Mouse (Mus musculus): ENCODE measurements around the gene Nr1h4. TPM values are rescaled to one million over a fixed set of nuclear protein-coding genes. Genes with fewer than 3 reads are reported as not detected.

Gene Nr1h4
- total RNA-seq, 2 experiments from 2014 or later: not detected

GRCm38 (mm10) chr10:89439380-89439779 lies 94.0 kb downstream of the Nr1h4 start:
- ATAC-seq (replicated peaks; ENCODE audit: low FRiP score, poor library complexity, severe bottlenecking): no peak

GRCm38 (mm10) chr10:89437996-89438395 lies 95.4 kb downstream of the Nr1h4 start:
- ATAC-seq (replicated peaks; ENCODE audit: low FRiP score, poor library complexity, severe bottlenecking): no peak

- ATAC-seq (replicated peaks; ENCODE audit: low FRiP score, poor library complexity, severe bottlenecking): no peak
Observed at GRCm38 (mm10) chr10:89437472-89437871, 95.9 kb downstream of the Nr1h4 start.

GRCm38 (mm10) chr10:89435920-89436319 lies 97.5 kb downstream of the Nr1h4 start:
- no peak for ATAC-seq (replicated peaks; ENCODE audit: low FRiP score, poor library complexity, severe bottlenecking)

- ATAC-seq (replicated peaks; ENCODE audit: low FRiP score, poor library complexity, severe bottlenecking): no peak
Observed at GRCm38 (mm10) chr10:89435413-89435812, 98.0 kb downstream of the Nr1h4 start.

- no peak for ATAC-seq (replicated peaks; ENCODE audit: low FRiP score, poor library complexity, severe bottlenecking)
Observed at GRCm38 (mm10) chr10:89434509-89435210, 98.7 kb downstream of the Nr1h4 start.

- ATAC-seq (replicated peaks; ENCODE audit: low FRiP score, poor library complexity, severe bottlenecking): no peak
Observed at GRCm38 (mm10) chr10:89432743-89433142, 100.6 kb downstream of the Nr1h4 start.

GRCm38 (mm10) chr10:89430751-89431150 lies 102.6 kb downstream of the Nr1h4 start:
- no peak for ATAC-seq (replicated peaks; ENCODE audit: low FRiP score, poor library complexity, severe bottlenecking)

GRCm38 (mm10) chr10:89424800-89425393 lies 108.5 kb downstream of the Nr1h4 start:
- ATAC-seq (replicated peaks; ENCODE audit: low FRiP score, poor library complexity, severe bottlenecking): no peak

- no peak for ATAC-seq (replicated peaks; ENCODE audit: low FRiP score, poor library complexity, severe bottlenecking)
Observed at GRCm38 (mm10) chr10:89424217-89424616, 109.2 kb downstream of the Nr1h4 start.

GRCm38 (mm10) chr10:89423164-89423778 lies 110.1 kb downstream of the Nr1h4 start:
- ATAC-seq (replicated peaks; ENCODE audit: low FRiP score, poor library complexity, severe bottlenecking): no peak

- ATAC-seq (replicated peaks; ENCODE audit: low FRiP score, poor library complexity, severe bottlenecking): no peak
Observed at GRCm38 (mm10) chr10:89422504-89423158, 110.8 kb downstream of the Nr1h4 start.

- no peak for ATAC-seq (replicated peaks; ENCODE audit: low FRiP score, poor library complexity, severe bottlenecking)
Observed at GRCm38 (mm10) chr10:89417966-89418365, 115.4 kb downstream of the Nr1h4 start.

GRCm38 (mm10) chr10:89415478-89415877 lies 117.9 kb downstream of the Nr1h4 start:
- ATAC-seq (replicated peaks; ENCODE audit: low FRiP score, poor library complexity, severe bottlenecking): no peak

GRCm38 (mm10) chr10:89407551-89407950 lies 125.8 kb downstream of the Nr1h4 start:
- ATAC-seq (replicated peaks; ENCODE audit: low FRiP score, poor library complexity, severe bottlenecking): no peak

- no peak for ATAC-seq (replicated peaks; ENCODE audit: low FRiP score, poor library complexity, severe bottlenecking)
Observed at GRCm38 (mm10) chr10:89406733-89407484, 126.5 kb downstream of the Nr1h4 start.

- ATAC-seq (replicated peaks; ENCODE audit: low FRiP score, poor library complexity, severe bottlenecking): no peak
Observed at GRCm38 (mm10) chr10:89404936-89405335, 128.4 kb downstream of the Nr1h4 start.
